Mouse (Mus musculus) stomach, embryonic 14.5 days (tissue): ENCODE results near the gene Gm3371. TPM values are rescaled to one million over a fixed set of nuclear protein-coding genes. Genes with fewer than 3 reads are reported as not detected.
"Not testable (repeated sequence)": the region's sequence is repeated elsewhere in the genome, so short reads cannot be mapped to it uniquely, and the experiment has no call there.

Experiments
- ATAC-seq: fragments of 200-750 bp; cut with Nextera tagmentation; 2 replicates; pipeline ENCODE4 v1.8.0; 2017; ENCODE audit warnings: low read depth, moderate TSS enrichment; ENCODE audit not compliant: insufficient number of reproducible peaks, insufficient read depth, low FRiP score
- H3K27ac ChIP-seq: fragments of 300-500 bp; sonication (generic); 2 replicates; pipeline ENCODE4 v1.5.1; 2014; ENCODE audit warnings: mild to moderate bottlenecking, low read length, moderate library complexity, mixed read lengths
- H3K27me3 ChIP-seq: fragments of 300-500 bp; sonication (generic); 2 replicates; pipeline ENCODE4 v1.6.1; 2014; ENCODE audit warnings: low read length, control low read depth, mixed read lengths; ENCODE audit not compliant: control insufficient read depth, insufficient read depth
- H3K36me3 ChIP-seq: fragments of 300-500 bp; sonication (generic); 2 replicates; pipeline ENCODE4 v1.6.1; 2014; ENCODE audit warnings: mild to moderate bottlenecking, control low read depth, low read length, moderate library complexity, mixed read lengths; ENCODE audit not compliant: control insufficient read depth, insufficient read depth
- H3K4me1 ChIP-seq: fragments of 300-500 bp; sonication (generic); 2 replicates; pipeline ENCODE4 v1.6.1; 2014; ENCODE audit warnings: low read length, control low read depth, mixed read lengths; ENCODE audit not compliant: control insufficient read depth, insufficient read depth
- H3K4me2 ChIP-seq: fragments of 300-500 bp; sonication (generic); replicated peaks from 2 replicates; pipeline ENCODE4 v1.6.1; 2014; ENCODE audit warnings: low read depth, low read length, control low read depth
- H3K4me3 ChIP-seq: fragments of 300-500 bp; sonication (generic); 2 replicates; pipeline ENCODE4 v1.5.1; 2014; ENCODE audit warnings: low read depth, low read length, control low read depth
- H3K9ac ChIP-seq: fragments of 300-500 bp; sonication (generic); replicated peaks from 2 replicates; pipeline ENCODE4 v1.6.1; 2014; ENCODE audit warnings: low read depth, mild to moderate bottlenecking, control low read depth, low read length, moderate library complexity, mixed read lengths
- H3K9me3 ChIP-seq: fragments of 300-500 bp; sonication (generic); 2 replicates; pipeline ENCODE4 v1.6.1; 2016; ENCODE audit warnings: low read depth, low read length, control low read depth; ENCODE audit not compliant: control insufficient read depth
- WGBS: fragments of 180-500 bp; shearing (Covaris S2); extraction: QIAGEN DNeasy Blood & Tissue Kit; methylation state at CpG from one replicate; pipeline ENCODE4 v1.1.7; 2014; 5-methylcytosine and 5-hydroxymethylcytosine counted together
- polyA plus RNA-seq: library from polyadenylated mRNA; unstranded; fragments of >200 nt; fragmentation: Nextera tagmentation; extraction: Ambion mirVana; gene quantifications from 2 replicates; pipeline ENCODE4 v1.2.1, GENCODE M21; 2014

Gm3371 gene
- not detected in 2 replicates for polyA plus RNA-seq

DNA sequence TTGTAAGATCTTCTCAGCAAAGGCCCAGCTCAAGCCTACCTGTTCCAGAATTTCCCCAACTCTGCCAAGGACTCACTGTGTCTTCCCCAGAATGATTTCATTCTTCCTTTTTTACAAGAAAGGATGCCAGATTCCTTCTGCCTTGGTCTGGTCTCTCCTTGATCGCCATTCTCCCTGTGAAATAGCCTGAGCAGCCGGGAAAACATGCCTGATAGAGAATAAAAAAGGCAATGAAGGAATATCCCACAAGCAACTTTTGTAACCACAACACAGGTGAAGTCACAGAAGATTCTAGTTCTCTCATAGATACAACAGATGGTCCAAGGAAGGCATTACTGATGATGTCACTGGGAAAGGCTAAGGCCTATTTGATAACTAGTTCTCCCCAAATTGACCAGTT is at the start of gene Gm3371:
TSS of gene Gm3371 (minus strand) at position 101 of the 400 bp plus-strand sequence.
- not testable (repeated sequence) for H3K27ac ChIP-seq, H3K4me2 ChIP-seq, H3K27me3 ChIP-seq, H3K9me3 ChIP-seq, ATAC-seq, H3K4me1 ChIP-seq, H3K4me3 ChIP-seq, H3K36me3 ChIP-seq, H3K9ac ChIP-seq
- WGBS: no CpG with 5 or more reads among the region's 2 CpGs

DNA sequence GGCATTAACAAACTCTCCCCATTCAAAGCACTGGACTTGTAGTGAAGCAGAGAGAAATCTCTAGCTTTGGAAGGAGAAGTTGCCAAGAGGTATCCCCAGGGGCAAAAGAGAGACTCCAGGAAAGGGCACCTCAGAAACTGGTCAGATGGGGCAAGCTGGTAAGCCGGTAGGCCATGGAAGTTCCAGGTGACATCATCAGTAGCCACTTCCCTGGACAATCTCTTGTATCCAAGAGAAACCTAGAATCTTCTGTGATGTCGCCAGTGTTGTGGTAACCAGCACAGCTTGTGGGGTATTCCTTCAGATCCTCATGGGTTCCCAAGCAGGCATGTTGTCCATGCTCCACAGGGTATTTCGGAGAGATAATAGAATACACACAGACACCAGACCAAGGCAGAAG is 22.8 kb upstream of the Gm3371 start, which contains the start of gene Gm8232:
TSS of gene Gm8232 (plus strand) at position 301 of the 400 bp plus-strand sequence.
- not testable (repeated sequence) for H3K4me3 ChIP-seq, ATAC-seq, H3K36me3 ChIP-seq, H3K27ac ChIP-seq, H3K9me3 ChIP-seq, H3K4me2 ChIP-seq, H3K9ac ChIP-seq, H3K27me3 ChIP-seq, H3K4me1 ChIP-seq
- 80% methylated on average over 2 of the region's 3 CpGs for WGBS

DNA sequence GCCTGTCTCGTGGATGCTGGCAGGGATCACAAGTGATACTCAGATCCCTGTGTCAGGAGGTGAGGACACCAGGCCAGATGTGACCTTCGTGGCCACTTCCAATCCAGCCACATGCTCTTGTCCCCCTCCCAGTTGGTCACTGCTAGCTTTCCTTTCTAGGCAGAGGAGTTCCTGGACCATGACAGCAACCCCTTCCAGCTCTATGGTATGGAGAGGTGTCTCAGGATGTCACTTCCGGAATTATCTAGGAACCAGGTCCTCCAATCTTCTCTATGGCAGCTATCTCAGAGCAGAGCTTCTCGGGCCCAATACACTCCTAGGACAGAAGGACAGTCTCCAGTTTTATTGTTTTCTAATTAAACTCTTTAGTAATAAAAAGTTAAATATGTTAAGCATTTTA is 26.3 kb downstream of the Gm3371 start:
- not testable (repeated sequence) for H3K4me2 ChIP-seq, H3K27ac ChIP-seq, H3K9ac ChIP-seq, H3K4me1 ChIP-seq, ATAC-seq, H3K9me3 ChIP-seq, H3K4me3 ChIP-seq, H3K27me3 ChIP-seq, H3K36me3 ChIP-seq
- WGBS: 74% methylated on average over 3 of the region's 4 CpGs

DNA sequence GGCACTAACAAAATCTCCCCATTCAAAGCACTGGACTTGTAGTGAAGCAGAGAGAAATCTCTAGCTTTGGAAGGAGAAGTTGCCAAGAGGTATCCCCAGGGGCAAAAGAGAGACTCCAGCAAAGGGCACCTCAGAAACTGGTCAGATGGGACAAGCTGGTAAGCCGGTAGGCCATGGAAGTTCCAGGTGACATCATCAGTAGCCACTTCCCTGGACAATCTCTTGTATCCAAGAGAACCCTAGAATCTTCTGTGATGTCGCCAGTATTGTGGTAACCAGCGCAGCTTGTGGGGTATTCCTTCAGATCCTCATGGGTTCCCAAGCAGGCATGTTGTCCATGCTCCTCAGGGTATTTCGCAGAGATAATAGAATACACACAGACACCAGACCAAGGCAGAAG is 45.4 kb downstream of the Gm3371 start, which contains the start of gene Gm8229:
TSS of gene Gm8229 (plus strand) at position 301 of the 400 bp plus-strand sequence.
- 83% methylated on average over 4 of the region's 4 CpGs for WGBS
- H3K27me3 ChIP-seq, H3K4me2 ChIP-seq, H3K9ac ChIP-seq, H3K36me3 ChIP-seq, ATAC-seq, H3K4me1 ChIP-seq, H3K27ac ChIP-seq, H3K9me3 ChIP-seq, H3K4me3 ChIP-seq: not testable (repeated sequence)

DNA sequence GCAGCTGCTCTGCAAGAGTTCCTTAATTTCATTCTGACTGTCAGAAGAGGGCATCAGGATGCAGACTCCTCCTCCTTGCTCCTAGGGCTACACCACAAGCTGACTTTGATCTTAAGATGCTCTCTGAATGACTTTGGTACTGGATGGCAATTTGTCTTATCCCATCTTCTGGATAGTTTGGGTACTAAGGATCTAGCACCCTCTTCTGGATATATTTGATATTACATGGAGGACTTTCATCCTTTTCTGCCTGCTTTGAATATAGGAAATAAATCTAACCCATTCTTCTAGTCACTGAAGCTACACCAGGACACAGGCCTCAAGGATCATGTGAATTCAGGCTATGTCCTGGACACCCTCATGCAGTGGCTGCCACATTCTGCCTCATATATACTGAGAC is 48.2 kb downstream of the Gm3371 start:
- not testable (repeated sequence) for H3K27me3 ChIP-seq, H3K4me2 ChIP-seq, H3K36me3 ChIP-seq, H3K27ac ChIP-seq, H3K4me1 ChIP-seq, H3K4me3 ChIP-seq, H3K9me3 ChIP-seq, H3K9ac ChIP-seq, ATAC-seq

DNA sequence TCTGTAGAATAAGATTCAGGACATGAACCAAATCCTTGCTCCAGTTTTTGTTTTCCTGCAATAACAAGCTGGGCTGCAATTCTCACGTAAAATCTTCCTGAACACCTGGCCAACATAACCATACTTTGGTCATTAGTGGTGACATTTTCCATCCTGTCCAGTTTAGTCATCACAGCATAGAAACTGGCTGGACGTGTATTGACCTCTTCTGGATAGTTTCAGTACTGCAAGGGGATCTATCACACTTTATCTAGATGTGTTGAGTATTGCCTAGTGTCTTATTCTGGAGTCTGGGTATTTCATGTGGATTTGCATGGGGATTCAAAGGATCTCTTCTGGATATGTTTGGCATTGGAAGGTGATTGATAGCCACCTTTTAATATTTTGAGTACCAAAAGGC is 49.1 kb downstream of the Gm3371 start:
- not testable (repeated sequence) for ATAC-seq, H3K4me1 ChIP-seq, H3K27me3 ChIP-seq, H3K27ac ChIP-seq, H3K36me3 ChIP-seq, H3K4me3 ChIP-seq, H3K9ac ChIP-seq, H3K4me2 ChIP-seq, H3K9me3 ChIP-seq
- WGBS: 13% methylated on average over 1 of the region's 2 CpGs

Other genes with a start within 250 kb of the Gm3371 start
- gene Gm8212, start 213.0 kb downstream of the Gm3371 start, polyA plus RNA-seq: not detected in 2 replicates
- gene 4930503E14Rik, start 197.4 kb downstream of the Gm3371 start, polyA plus RNA-seq: not detected in 2 replicates
- not detected in 2 replicates for gene Gm8220, start 125.1 kb downstream of the Gm3371 start, polyA plus RNA-seq
- not detected in 2 replicates for gene Gm5930, start 72.1 kb downstream of the Gm3371 start, polyA plus RNA-seq
- gene Gm8229, start 45.3 kb downstream of the Gm3371 start, polyA plus RNA-seq: not detected in 2 replicates
- gene Gm8232, start 22.9 kb upstream of the Gm3371 start, polyA plus RNA-seq: not detected in 2 replicates
- not detected in 2 replicates for gene BC061237, start 81.8 kb upstream of the Gm3371 start, polyA plus RNA-seq
- gene Gm17093, start 107.6 kb upstream of the Gm3371 start, polyA plus RNA-seq: not detected in 2 replicates
- gene Gm8247, start 172.5 kb upstream of the Gm3371 start, polyA plus RNA-seq: not detected in 2 replicates
- not detected in 2 replicates for gene Gm5624, start 217.2 kb upstream of the Gm3371 start, polyA plus RNA-seq